Mouse (Mus musculus): ENCODE data around the gene Gmds. TPM values are rescaled to one million over a fixed set of nuclear protein-coding genes. Genes with fewer than 3 reads are reported as not detected.

Gene Gmds
- polyA plus RNA-seq, 1 experiment from 2014 or later, result 37.2 TPM

GRCm38 (mm10) chr13:32046961-32047360 lies 291.6 kb downstream of the Gmds start:
- WGBS, result 52% methylated on average over 4 of the region's 4 CpGs
- no peaks in the 10 kb centered on the region for H3K27me3 ChIP-seq
- no peaks in the 10 kb centered on the region for H3K36me3 ChIP-seq
- no peak overlapping the region for H3K27ac ChIP-seq (replicated peaks)
- no peak overlapping the region for H3K4me3 ChIP-seq
- no peak for ATAC-seq (ENCODE audit: low FRiP score, low read depth)
- no peaks in the 10 kb centered on the region for H3K4me1 ChIP-seq (replicated peaks)
- no peaks in the 10 kb centered on the region for H3K9me3 ChIP-seq
- no peak overlapping the region for H3K4me2 ChIP-seq
- H3K9ac ChIP-seq, result no peak overlapping the region

GRCm38 (mm10) chr13:32042748-32043147 lies 295.8 kb downstream of the Gmds start:
- Histone ChIP-seq H3K27ac (replicated peaks) (no peak overlapping the region), H3K9me3 (no peaks in the 10 kb centered on the region), H3K4me2 (no peak overlapping the region), H3K36me3 (no peaks in the 10 kb centered on the region), H3K4me1 (replicated peaks) (no peaks in the 10 kb centered on the region), H3K4me3 (no peak overlapping the region), H3K9ac (no peak overlapping the region), H3K27me3 (no peaks in the 10 kb centered on the region)
- WGBS, result 81% methylated on average over 2 of the region's 2 CpGs
- no peak for ATAC-seq (ENCODE audit: low FRiP score, low read depth)

- no peak for ATAC-seq (ENCODE audit: low FRiP score, low read depth)
- no peak overlapping the region for H3K9ac ChIP-seq
- H3K4me3 ChIP-seq, result no peak overlapping the region
- 98% methylated on average over 1 of the region's 1 CpGs for WGBS
- H3K9me3 ChIP-seq, result no peaks in the 10 kb centered on the region
- H3K27ac ChIP-seq (replicated peaks), result no peak overlapping the region
- H3K4me1 ChIP-seq (replicated peaks), result no peaks in the 10 kb centered on the region
- no peak overlapping the region for H3K4me2 ChIP-seq
- H3K27me3 ChIP-seq, result no peaks in the 10 kb centered on the region
- no peaks in the 10 kb centered on the region for H3K36me3 ChIP-seq
Observed at GRCm38 (mm10) chr13:32040822-32041221, 297.7 kb downstream of the Gmds start.

- Histone ChIP-seq H3K27ac (replicated peaks) (no peak overlapping the region), H3K4me3 (no peak overlapping the region), H3K9ac (no peak overlapping the region), H3K27me3 (no peaks in the 10 kb centered on the region), H3K9me3 (no peaks in the 10 kb centered on the region), H3K4me2 (no peak overlapping the region), H3K36me3 (no peaks in the 10 kb centered on the region), H3K4me1 (replicated peaks) (no peaks in the 10 kb centered on the region)
- 61% methylated on average over 5 of the region's 5 CpGs for WGBS
- no peak for ATAC-seq (ENCODE audit: low FRiP score, low read depth)
Observed at GRCm38 (mm10) chr13:32036902-32037301, 301.6 kb downstream of the Gmds start.

GRCm38 (mm10) chr13:32034799-32035448 lies 303.6 kb downstream of the Gmds start:
- H3K4me2 ChIP-seq, result no peak overlapping the region
- H3K4me3 ChIP-seq, result no peak overlapping the region
- H3K27ac ChIP-seq (replicated peaks), result no peak overlapping the region
- H3K9ac ChIP-seq, result no peak overlapping the region
- H3K9me3 ChIP-seq, result no peaks in the 10 kb centered on the region
- H3K27me3 ChIP-seq, result no peaks in the 10 kb centered on the region
- 87% methylated on average over 6 of the region's 6 CpGs for WGBS
- no peak for ATAC-seq (ENCODE audit: low FRiP score, low read depth)
- no peaks in the 10 kb centered on the region for H3K4me1 ChIP-seq (replicated peaks)
- H3K36me3 ChIP-seq, result no peaks in the 10 kb centered on the region

GRCm38 (mm10) chr13:32034139-32034538 lies 304.4 kb downstream of the Gmds start:
- no peaks in the 10 kb centered on the region for H3K4me1 ChIP-seq (replicated peaks)
- ATAC-seq (ENCODE audit: low FRiP score, low read depth), result no peak
- H3K4me2 ChIP-seq, result no peak overlapping the region
- no peak overlapping the region for H3K9ac ChIP-seq
- H3K36me3 ChIP-seq, result no peaks in the 10 kb centered on the region
- no peak overlapping the region for H3K27ac ChIP-seq (replicated peaks)
- H3K9me3 ChIP-seq, result no peaks in the 10 kb centered on the region
- no peak overlapping the region for H3K4me3 ChIP-seq
- no peaks in the 10 kb centered on the region for H3K27me3 ChIP-seq
- 74% methylated on average over 8 of the region's 8 CpGs for WGBS

GRCm38 (mm10) chr13:32026226-32026975 lies 312.1 kb downstream of the Gmds start:
- Histone ChIP-seq H3K4me1 (replicated peaks) (no peaks in the 10 kb centered on the region), H3K4me3 (no peak overlapping the region), H3K4me2 (no peak overlapping the region), H3K27ac (replicated peaks) (no peak overlapping the region), H3K27me3 (no peaks in the 10 kb centered on the region), H3K36me3 (no peaks in the 10 kb centered on the region), H3K9ac (no peak overlapping the region), H3K9me3 (no peaks in the 10 kb centered on the region)
- 86% methylated on average over 6 of the region's 6 CpGs for WGBS
- ATAC-seq (ENCODE audit: low FRiP score, low read depth), result no peak

- Histone ChIP-seq H3K9me3 (no peaks in the 10 kb centered on the region), H3K9ac (no peak overlapping the region), H3K4me2 (no peak overlapping the region), H3K36me3 (no peaks in the 10 kb centered on the region), H3K4me3 (no peak overlapping the region), H3K27me3 (no peaks in the 10 kb centered on the region), H3K27ac (replicated peaks) (no peak overlapping the region), H3K4me1 (replicated peaks) (no peaks in the 10 kb centered on the region)
- no peak for ATAC-seq (ENCODE audit: low FRiP score, low read depth)
Observed at GRCm38 (mm10) chr13:32024822-32025221, 313.7 kb downstream of the Gmds start.

GRCm38 (mm10) chr13:32020455-32021249 lies 317.9 kb downstream of the Gmds start:
- no peaks in the 10 kb centered on the region for H3K36me3 ChIP-seq
- no peaks in the 10 kb centered on the region for H3K9me3 ChIP-seq
- no peak overlapping the region for H3K4me2 ChIP-seq
- 61% methylated on average over 6 of the region's 6 CpGs for whole genome bisulfite sequencing
- H3K27ac ChIP-seq (replicated peaks), result no peak overlapping the region
- H3K27me3 ChIP-seq, result no peaks in the 10 kb centered on the region
- no peak overlapping the region for H3K9ac ChIP-seq
- no peak for ATAC-seq (ENCODE audit: low FRiP score, low read depth)
- H3K4me1 ChIP-seq (replicated peaks), result 0 out of 2 replicates have a peak, but pooled peaks cover 7% of the 10 kb centered on the region
- no peak overlapping the region for H3K4me3 ChIP-seq

GRCm38 (mm10) chr13:32019256-32019620 lies 319.3 kb downstream of the Gmds start:
- ATAC-seq (ENCODE audit: low FRiP score, low read depth), result no peak
- Histone ChIP-seq H3K4me3 (no peak overlapping the region), H3K36me3 (no peaks in the 10 kb centered on the region), H3K27me3 (no peaks in the 10 kb centered on the region), H3K9ac (no peak overlapping the region), H3K4me2 (no peak overlapping the region), H3K27ac (replicated peaks) (no peak overlapping the region), H3K9me3 (no peaks in the 10 kb centered on the region), H3K4me1 (replicated peaks) (0 out of 2 replicates have a peak, but pooled peaks cover 7% of the 10 kb centered on the region)

- ATAC-seq (ENCODE audit: low FRiP score, low read depth), result peak; percentile 86
- Histone ChIP-seq H3K4me2 (no peak overlapping the region), H3K4me1 (replicated peaks) (0 out of 2 replicates have a peak, but pooled peaks cover 7% of the 10 kb centered on the region), H3K27me3 (no peaks in the 10 kb centered on the region), H3K9me3 (no peaks in the 10 kb centered on the region), H3K4me3 (no peak overlapping the region), H3K27ac (replicated peaks) (no peak overlapping the region; the same call in 1 of the 2 replicates), H3K36me3 (no peaks in the 10 kb centered on the region), H3K9ac (no peak overlapping the region)
- WGBS, result 31% methylated on average over 4 of the region's 4 CpGs
Observed at GRCm38 (mm10) chr13:32018518-32019255, 319.9 kb downstream of the Gmds start.

GRCm38 (mm10) chr13:32008802-32009201 lies 329.7 kb downstream of the Gmds start:
- H3K36me3 ChIP-seq, result no peaks in the 10 kb centered on the region
- H3K27me3 ChIP-seq, result no peaks in the 10 kb centered on the region
- H3K9ac ChIP-seq, result no peak overlapping the region
- no peak for ATAC-seq (ENCODE audit: low FRiP score, low read depth)
- H3K27ac ChIP-seq (replicated peaks), result no peak overlapping the region
- WGBS, result 34% methylated on average over 4 of the region's 4 CpGs
- no peak overlapping the region for H3K4me3 ChIP-seq
- no peaks in the 10 kb centered on the region for H3K4me1 ChIP-seq (replicated peaks)
- H3K9me3 ChIP-seq, result no peaks in the 10 kb centered on the region
- H3K4me2 ChIP-seq, result no peak overlapping the region

Data from hindbrain, embryonic 15.5 days (tissue).